Mouse (Mus musculus) midbrain, postnatal 0 days (tissue): ENCODE measurements around the gene Ankrd11. TPM values are rescaled to one million over a fixed set of nuclear protein-coding genes. Genes with fewer than 3 reads are reported as not detected.

ENCODE experiments used
- ATAC-seq: fragments of 200-750 bp; cut with Nextera tagmentation; 2 replicates; pipeline ENCODE4 v1.8.0; 2017; ENCODE audit warnings: moderate number of reproducible peaks, mild to moderate bottlenecking, moderate TSS enrichment, moderate library complexity; ENCODE audit not compliant: low FRiP score
- DNase-seq: peaks from one replicate; pipeline ENCODE4 v3.0.0-alpha.2; 2015; ENCODE audit warnings: low spot score
- H3K27ac ChIP-seq: fragments of 300-500 bp; sonication (generic); 2 replicates; pipeline ENCODE4 v1.5.1; 2014; ENCODE audit warnings: low read depth, mild to moderate bottlenecking, low read length, mixed read lengths
- H3K27me3 ChIP-seq: fragments of 300-500 bp; sonication (generic); 2 replicates; pipeline ENCODE4 v1.6.1; 2014; ENCODE audit warnings: low read length, control low read depth, mixed read lengths; ENCODE audit not compliant: insufficient read depth
- H3K36me3 ChIP-seq: fragments of 300-500 bp; sonication (generic); 2 replicates; pipeline ENCODE4 v1.6.1; 2014; ENCODE audit warnings: low read length, control low read depth, mixed read lengths; ENCODE audit not compliant: insufficient read depth
- H3K4me1 ChIP-seq: fragments of 300-500 bp; sonication (generic); 2 replicates; pipeline ENCODE4 v1.6.1; 2014; ENCODE audit warnings: mild to moderate bottlenecking, control low read depth, antibody characterized with exemption, low read length, mixed read lengths; ENCODE audit not compliant: insufficient read depth
- H3K4me2 ChIP-seq: fragments of 300-500 bp; sonication (generic); 2 replicates; pipeline ENCODE4 v1.6.1; 2014; ENCODE audit warnings: low read depth, mild to moderate bottlenecking, low read length, mixed read lengths; ENCODE audit not compliant: poor library complexity, severe bottlenecking
- H3K4me3 ChIP-seq: fragments of 300-500 bp; sonication (generic); 2 replicates; pipeline ENCODE4 v1.5.1; 2014; ENCODE audit warnings: low read depth, mild to moderate bottlenecking, low read length, moderate library complexity
- H3K9ac ChIP-seq: fragments of 300-500 bp; sonication (generic); replicated peaks from 2 replicates; pipeline ENCODE4 v1.6.1; 2014; ENCODE audit warnings: mild to moderate bottlenecking, low read length, moderate library complexity, mixed read lengths; ENCODE audit not compliant: poor library complexity, severe bottlenecking
- H3K9me3 ChIP-seq: fragments of 300-500 bp; sonication (generic); 2 replicates; pipeline ENCODE4 v1.6.1; 2016; ENCODE audit warnings: low read length, control low read depth
- CTCF ChIP-seq: IDR thresholded peaks from 2 replicates; pipeline ENCODE4 v1.5.1; 2016; ENCODE audit warnings: antibody characterized with exemption, mild to moderate bottlenecking
- whole genome bisulfite sequencing: fragments of 180-500 bp; shearing (Covaris S2); extraction: QIAGEN DNeasy Blood & Tissue Kit; methylation state at CpG from one replicate; pipeline ENCODE4 v1.1.7; 2014; 5-methylcytosine and 5-hydroxymethylcytosine counted together
- polyA plus RNA-seq: library from polyadenylated mRNA; unstranded; fragments of >200 nt; fragmentation: Nextera tagmentation; extraction: Ambion mirVana; gene quantifications from 2 replicates; pipeline ENCODE4 v1.2.1, GENCODE M21; 2015
- total RNA-seq: library from RNA; depleted of rRNA; stranded (reverse); fragments of >200 nt; gene quantifications from 2 replicates; pipeline ENCODE4 v1.2.3, GENCODE M21; 2014

The Ankrd11 gene
- total and polyA plus RNA-seq, 2 experiments from 2014 or later = 78.7 to 98.3 TPM

- ATAC-seq (no peak), DNase-seq (no peak)
- Histone ChIP-seq H3K9me3 (no peaks in the 10 kb centered on the region), H3K27me3 (no peaks in the 10 kb centered on the region), H3K4me2 (no peak overlapping the region), H3K36me3 (no peaks in the 10 kb centered on the region), H3K27ac (no peak overlapping the region), H3K4me1 (no peaks in the 10 kb centered on the region), H3K9ac (no peak overlapping the region), H3K4me3 (no peak overlapping the region)
- TF ChIP-seq CTCF = no peak
- 84% methylated on average over 7 of the region's 7 CpGs for WGBS
Measured at GRCm38 (mm10) chr8:123014429-123014828, 27.6 kb downstream of the Ankrd11 start.

GRCm38 (mm10) chr8:123011321-123011720 lies 30.8 kb downstream of the Ankrd11 start:
- H3K27me3 ChIP-seq = no peaks in the 10 kb centered on the region
- no peaks in the 10 kb centered on the region for H3K9me3 ChIP-seq
- H3K4me3 ChIP-seq = no peak overlapping the region
- no peak for TF ChIP-seq CTCF
- 0 out of 2 replicates have a peak, but pooled peaks cover 3% of the 10 kb centered on the region for H3K4me1 ChIP-seq
- H3K4me2 ChIP-seq = no peak overlapping the region
- H3K36me3 ChIP-seq = no peaks in the 10 kb centered on the region
- no peak for ATAC-seq
- no peak overlapping the region for H3K9ac ChIP-seq
- no peak overlapping the region for H3K27ac ChIP-seq
- no peak for DNase-seq

GRCm38 (mm10) chr8:123005805-123006204 lies 36.3 kb downstream of the Ankrd11 start:
- H3K9ac ChIP-seq = no peak overlapping the region
- WGBS = 87% methylated on average over 5 of the region's 5 CpGs
- no peaks in the 10 kb centered on the region for H3K27me3 ChIP-seq
- ATAC-seq (no peak), DNase-seq (no peak)
- no peaks in the 10 kb centered on the region for H3K9me3 ChIP-seq
- TF ChIP-seq CTCF = no peak
- H3K27ac ChIP-seq = no peak overlapping the region
- 0 out of 2 replicates have a peak, but pooled peaks cover 3% of the 10 kb centered on the region for H3K4me1 ChIP-seq
- no peak overlapping the region for H3K4me3 ChIP-seq
- H3K36me3 ChIP-seq = no peaks in the 10 kb centered on the region
- H3K4me2 ChIP-seq = no peak overlapping the region

GRCm38 (mm10) chr8:123005328-123005727 lies 36.7 kb downstream of the Ankrd11 start:
- TF ChIP-seq CTCF = no peak
- Histone ChIP-seq H3K27me3 (no peaks in the 10 kb centered on the region), H3K27ac (no peak overlapping the region), H3K4me2 (no peak overlapping the region), H3K9me3 (no peaks in the 10 kb centered on the region), H3K36me3 (no peaks in the 10 kb centered on the region), H3K9ac (no peak overlapping the region), H3K4me1 (0 out of 2 replicates have a peak, but pooled peaks cover 3% of the 10 kb centered on the region), H3K4me3 (no peak overlapping the region)
- ATAC-seq (no peak), DNase-seq (no peak)
- WGBS = 67% methylated on average over 3 of the region's 3 CpGs

- 78% methylated on average over 14 of the region's 14 CpGs for WGBS
Measured at GRCm38 (mm10) chr8:123004033-123004922, 37.8 kb downstream of the Ankrd11 start.

GRCm38 (mm10) chr8:123000311-123000710 lies 41.8 kb downstream of the Ankrd11 start:
- ATAC-seq = no peak
- Histone ChIP-seq H3K4me2 (no peak overlapping the region), H3K9ac (no peak overlapping the region), H3K36me3 (no peaks in the 10 kb centered on the region), H3K27me3 (no peaks in the 10 kb centered on the region), H3K4me1 (no peaks in the 10 kb centered on the region), H3K9me3 (no peaks in the 10 kb centered on the region), H3K27ac (no peak overlapping the region), H3K4me3 (no peak overlapping the region)
- DNase-seq = no peak
- no peak for TF ChIP-seq CTCF
- 75% methylated on average over 2 of the region's 2 CpGs for WGBS

More at GRCm38 (mm10) chr8:123004033-123004922, 37.8 kb downstream of the Ankrd11 start:
- Histone ChIP-seq H3K4me2 (no peak overlapping the region), H3K9me3 (no peaks in the 10 kb centered on the region), H3K36me3 (no peaks in the 10 kb centered on the region), H3K9ac (no peak overlapping the region), H3K27ac (no peak overlapping the region), H3K4me1 (0 out of 2 replicates have a peak, but pooled peaks cover 3% of the 10 kb centered on the region), H3K4me3 (no peak overlapping the region), H3K27me3 (no peaks in the 10 kb centered on the region)
- no peak for ATAC-seq
- no peak for DNase-seq
- TF ChIP-seq CTCF = no peak
